Mouse (Mus musculus) testis, adult 2 months (tissue): ENCODE data around the gene Dstyk.

Experiments
- CTCF ChIP-seq: fragments of 200-500 bp; IDR thresholded peaks from 2 replicates; pipeline ENCODE4 v1.5.1; 2012; ENCODE audit warnings: low read depth, mild to moderate bottlenecking, inconsistent platforms, low read length, moderate library complexity; ENCODE audit not compliant: control insufficient read depth, insufficient read depth, insufficient replicate concordance
- POLR2A ChIP-seq: fragments of 200-500 bp; IDR thresholded peaks from 2 replicates; pipeline ENCODE4 v1.6.1; 2012; ENCODE audit warnings: low read depth, mild to moderate bottlenecking, inconsistent platforms, low read length, moderate library complexity; ENCODE audit not compliant: control insufficient read depth

- TF ChIP-seq CTCF = no peak
- no peak for TF ChIP-seq POLR2A
These were observed 53.7 kb downstream of the Dstyk start for GRCm38 (mm10) chr1:132471032-132471431.
